Mouse (Mus musculus): ENCODE measurements around the gene Serpina16. TPM values are rescaled to one million over a fixed set of nuclear protein-coding genes. Genes with fewer than 3 reads are reported as not detected.
"Not testable (repeated sequence)": the region's sequence is repeated elsewhere in the genome, so short reads cannot be mapped to it uniquely, and the experiment has no call there.

Gene Serpina16
- polyA plus RNA-seq, 1 experiment from 2014 or later, result not detected

GRCm38 (mm10) chr12:103681739-103682138, 5.8 kb upstream of the Serpina16 start:
- Histone ChIP-seq H3K9ac (no peak overlapping the region), H3K36me3 (no peaks in the 10 kb centered on the region), H3K9me3 (no peaks in the 10 kb centered on the region), H3K4me2 (no peak overlapping the region), H3K27me3 (replicated peaks) (no peaks in the 10 kb centered on the region), H3K4me1 (no peaks in the 10 kb centered on the region), H3K27ac (replicated peaks) (no peak overlapping the region), H3K4me3 (no peak overlapping the region)
- WGBS, result 71% methylated on average over 2 of the region's 2 CpGs
- ATAC-seq (ENCODE audit: extremely low read depth, insufficient number of reproducible peaks, low FRiP score, low TSS enrichment), result no peak

GRCm38 (mm10) chr12:103681169-103681568, 5.2 kb upstream of the Serpina16 start:
- no peaks in the 10 kb centered on the region for H3K36me3 ChIP-seq
- ATAC-seq (ENCODE audit: extremely low read depth, insufficient number of reproducible peaks, low FRiP score, low TSS enrichment), result no peak
- H3K4me1 ChIP-seq, result peaks cover 5% of the 10 kb centered on the region
- no peaks in the 10 kb centered on the region for H3K9me3 ChIP-seq
- no peak overlapping the region for H3K4me3 ChIP-seq
- 80% methylated on average over 2 of the region's 2 CpGs for WGBS
- no peak overlapping the region for H3K4me2 ChIP-seq
- H3K9ac ChIP-seq, result no peak overlapping the region
- no peak overlapping the region for H3K27ac ChIP-seq (replicated peaks)
- no peaks in the 10 kb centered on the region for H3K27me3 ChIP-seq (replicated peaks)

DNA sequence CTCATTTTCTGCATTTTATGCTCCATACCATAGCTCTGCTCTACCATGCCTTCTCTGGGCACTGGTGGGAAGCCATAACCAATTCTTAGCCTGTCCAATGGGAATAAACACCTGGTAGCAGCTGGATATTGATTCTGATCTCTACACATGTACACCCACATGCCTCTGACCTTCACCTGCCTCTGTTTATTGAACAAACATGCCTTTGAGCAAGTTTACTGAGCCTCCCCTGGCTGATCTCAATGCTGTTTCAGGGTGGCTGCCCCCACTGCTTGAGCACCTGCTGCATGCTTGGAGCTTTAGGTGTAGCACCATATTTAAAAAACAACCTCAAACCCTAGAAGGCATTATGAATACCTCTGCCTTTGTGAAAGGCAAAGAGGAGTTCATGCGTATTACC, 3.9 kb upstream of the Serpina16 start:
- H3K27ac ChIP-seq (replicated peaks); H3K4me3 ChIP-seq; H3K36me3 ChIP-seq; ATAC-seq (ENCODE audit: extremely low read depth, insufficient number of reproducible peaks, low FRiP score, low TSS enrichment); H3K4me1 ChIP-seq; H3K27me3 ChIP-seq (replicated peaks); H3K9ac ChIP-seq; H3K9me3 ChIP-seq; H3K4me2 ChIP-seq: not testable (repeated sequence)
- 83% methylated on average over 1 of the region's 1 CpGs for WGBS

- H3K9ac ChIP-seq, result no peak overlapping the region
- no peaks in the 10 kb centered on the region for H3K36me3 ChIP-seq
- H3K9me3 ChIP-seq, result no peaks in the 10 kb centered on the region
- no peak overlapping the region for H3K27ac ChIP-seq (replicated peaks)
- H3K4me1 ChIP-seq, result peaks cover 20% of the 10 kb centered on the region
- H3K4me2 ChIP-seq, result no peak overlapping the region
- WGBS, result 64% methylated on average over 2 of the region's 2 CpGs
- ATAC-seq (ENCODE audit: extremely low read depth, insufficient number of reproducible peaks, low FRiP score, low TSS enrichment), result no peak
- no peaks in the 10 kb centered on the region for H3K27me3 ChIP-seq (replicated peaks)
- H3K4me3 ChIP-seq, result no peak overlapping the region
Measured at GRCm38 (mm10) chr12:103673179-103673578, 2.8 kb downstream of the Serpina16 start.

GRCm38 (mm10) chr12:103671483-103671882, 4.5 kb downstream of the Serpina16 start:
- H3K27ac ChIP-seq (replicated peaks), result no peak overlapping the region
- no peaks in the 10 kb centered on the region for H3K36me3 ChIP-seq
- no peaks in the 10 kb centered on the region for H3K27me3 ChIP-seq (replicated peaks)
- H3K4me3 ChIP-seq, result no peak overlapping the region
- 63% methylated on average over 3 of the region's 3 CpGs for WGBS
- no peaks in the 10 kb centered on the region for H3K9me3 ChIP-seq
- no peak overlapping the region for H3K4me2 ChIP-seq
- H3K9ac ChIP-seq, result no peak overlapping the region
- no peak for ATAC-seq (ENCODE audit: extremely low read depth, insufficient number of reproducible peaks, low FRiP score, low TSS enrichment)
- peaks cover 18% of the 10 kb centered on the region for H3K4me1 ChIP-seq

- Histone ChIP-seq H3K4me3 (no peak overlapping the region), H3K27ac (replicated peaks) (no peak overlapping the region), H3K9me3 (no peaks in the 10 kb centered on the region), H3K4me1 (peaks cover 12% of the 10 kb centered on the region), H3K27me3 (replicated peaks) (no peaks in the 10 kb centered on the region), H3K9ac (no peak overlapping the region), H3K4me2 (no peak overlapping the region), H3K36me3 (no peaks in the 10 kb centered on the region)
- ATAC-seq (ENCODE audit: extremely low read depth, insufficient number of reproducible peaks, low FRiP score, low TSS enrichment), result no peak
- WGBS, result 30% methylated on average over 2 of the region's 2 CpGs
Measured at GRCm38 (mm10) chr12:103670964-103671363, 5.0 kb downstream of the Serpina16 start.

DNA sequence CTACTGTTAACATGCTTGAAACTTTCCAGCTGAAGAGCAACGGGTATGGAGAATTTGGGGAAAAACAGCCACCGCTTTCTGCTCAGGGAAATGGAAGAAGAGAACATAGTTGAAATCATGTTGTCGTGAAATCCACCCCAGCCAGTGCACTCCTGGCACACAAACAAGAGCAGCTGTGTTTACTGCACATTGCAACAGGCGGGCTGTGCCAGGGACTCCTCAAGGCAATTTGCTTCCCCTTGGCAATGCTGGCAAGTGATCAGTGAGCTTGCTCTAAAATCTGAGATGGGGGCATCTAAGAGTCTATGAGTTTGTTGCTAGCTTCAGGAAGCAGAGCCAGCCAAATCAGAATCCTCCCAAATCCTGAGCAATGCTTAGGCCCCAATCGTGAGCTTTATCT, 5.6 kb downstream of the Serpina16 start:
- no peak for ATAC-seq (ENCODE audit: extremely low read depth, insufficient number of reproducible peaks, low FRiP score, low TSS enrichment)
- Histone ChIP-seq H3K36me3 (no peaks in the 10 kb centered on the region), H3K4me3 (no peak overlapping the region), H3K27ac (replicated peaks) (no peak overlapping the region), H3K27me3 (replicated peaks) (no peaks in the 10 kb centered on the region), H3K4me1 (peaks cover 11% of the 10 kb centered on the region), H3K9me3 (no peaks in the 10 kb centered on the region), H3K9ac (no peak overlapping the region), H3K4me2 (no peak overlapping the region)
- WGBS, result 76% methylated on average over 5 of the region's 5 CpGs

GRCm38 (mm10) chr12:103665286-103665685, 10.7 kb downstream of the Serpina16 start:
- Histone ChIP-seq H3K9me3 (no peaks in the 10 kb centered on the region), H3K27me3 (replicated peaks) (no peaks in the 10 kb centered on the region), H3K4me1 (no peaks in the 10 kb centered on the region), H3K27ac (replicated peaks) (no peak overlapping the region), H3K9ac (no peak overlapping the region), H3K4me2 (no peak overlapping the region), H3K4me3 (no peak overlapping the region), H3K36me3 (no peaks in the 10 kb centered on the region)
- WGBS, result 76% methylated on average over 3 of the region's 3 CpGs
- ATAC-seq (ENCODE audit: extremely low read depth, insufficient number of reproducible peaks, low FRiP score, low TSS enrichment), result no peak

GRCm38 (mm10) chr12:103662053-103662452, 13.9 kb downstream of the Serpina16 start:
- not testable (repeated sequence) for H3K4me3 ChIP-seq; H3K36me3 ChIP-seq; H3K27me3 ChIP-seq (replicated peaks); H3K27ac ChIP-seq (replicated peaks); H3K9me3 ChIP-seq; H3K4me1 ChIP-seq; H3K9ac ChIP-seq; H3K4me2 ChIP-seq; ATAC-seq (ENCODE audit: extremely low read depth, insufficient number of reproducible peaks, low FRiP score, low TSS enrichment)

DNA sequence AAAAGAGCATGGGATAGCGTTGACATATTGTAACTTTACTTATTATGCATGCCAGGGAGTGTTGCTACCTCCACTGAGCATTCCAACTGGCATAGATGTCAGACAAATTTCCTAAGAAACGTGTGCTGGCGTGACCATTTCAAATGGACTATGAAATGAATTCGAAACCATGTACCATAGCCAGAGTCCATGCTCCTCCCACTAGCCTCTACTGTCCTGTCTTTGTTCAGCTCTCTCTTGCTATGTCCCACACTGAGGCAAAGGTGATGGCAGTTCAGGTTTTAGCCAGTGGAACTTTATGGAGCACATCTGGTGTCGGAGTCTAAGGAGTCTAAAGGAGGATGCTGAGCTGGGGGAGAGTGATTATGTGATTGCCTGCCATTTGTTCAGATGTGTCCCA, 15.9 kb downstream of the Serpina16 start:
- no peak overlapping the region for H3K27ac ChIP-seq (replicated peaks)
- 72% methylated on average over 5 of the region's 5 CpGs for WGBS
- no peaks in the 10 kb centered on the region for H3K9me3 ChIP-seq
- no peak overlapping the region for H3K4me3 ChIP-seq
- H3K27me3 ChIP-seq (replicated peaks), result no peaks in the 10 kb centered on the region
- H3K9ac ChIP-seq, result no peak overlapping the region
- H3K4me1 ChIP-seq, result no peaks in the 10 kb centered on the region
- no peak for ATAC-seq (ENCODE audit: extremely low read depth, insufficient number of reproducible peaks, low FRiP score, low TSS enrichment)
- H3K36me3 ChIP-seq, result no peaks in the 10 kb centered on the region
- no peak overlapping the region for H3K4me2 ChIP-seq

DNA sequence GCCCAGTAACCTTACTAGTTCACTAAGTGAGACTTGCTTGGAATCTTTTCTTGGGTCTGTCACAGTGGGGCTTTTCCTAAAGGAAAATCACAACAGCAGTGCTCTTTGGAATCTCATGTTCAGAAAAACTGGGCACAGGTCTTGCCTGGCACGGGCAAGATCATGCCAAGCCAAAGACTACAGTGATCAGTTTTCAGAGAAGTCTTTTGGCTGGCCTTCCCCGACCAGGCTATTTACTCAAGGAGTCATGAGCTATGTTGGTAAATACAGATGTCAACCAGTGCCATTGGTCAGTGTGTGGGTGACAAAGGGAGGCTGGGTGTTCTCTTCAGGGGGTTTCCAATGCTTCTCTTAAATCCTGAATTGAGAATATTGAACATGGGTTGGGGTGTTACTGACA, 16.8 kb downstream of the Serpina16 start:
- no peak overlapping the region for H3K4me2 ChIP-seq
- H3K9ac ChIP-seq, result no peak overlapping the region
- no peak overlapping the region for H3K4me3 ChIP-seq
- WGBS, result 65% methylated on average over 2 of the region's 2 CpGs
- ATAC-seq (ENCODE audit: extremely low read depth, insufficient number of reproducible peaks, low FRiP score, low TSS enrichment), result no peak
- no peaks in the 10 kb centered on the region for H3K9me3 ChIP-seq
- H3K27ac ChIP-seq (replicated peaks), result no peak overlapping the region
- H3K4me1 ChIP-seq, result no peaks in the 10 kb centered on the region
- H3K36me3 ChIP-seq, result no peaks in the 10 kb centered on the region
- no peaks in the 10 kb centered on the region for H3K27me3 ChIP-seq (replicated peaks)

DNA sequence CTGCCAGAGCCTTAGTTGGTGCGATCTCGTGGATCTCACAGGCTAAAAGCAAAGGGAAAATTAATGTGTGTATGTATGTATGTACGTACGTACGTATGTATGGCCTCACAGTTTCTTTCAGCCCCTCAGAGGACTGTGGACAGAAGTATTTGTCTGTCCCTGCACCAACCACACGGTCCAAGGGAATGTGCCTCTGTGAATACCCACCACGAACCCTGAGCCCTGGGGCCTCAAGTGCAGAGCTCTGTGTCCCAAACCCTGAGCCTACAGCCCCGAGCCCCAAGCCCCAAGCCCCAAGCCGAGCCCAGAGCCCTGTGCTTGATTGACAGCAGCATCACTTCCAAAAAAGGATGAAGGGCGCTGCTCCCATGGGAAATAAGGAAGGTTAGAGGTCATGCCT, 17.9 kb downstream of the Serpina16 start:
- Histone ChIP-seq H3K4me1 (no peaks in the 10 kb centered on the region), H3K27me3 (replicated peaks) (no peaks in the 10 kb centered on the region), H3K9ac (no peak overlapping the region), H3K27ac (replicated peaks) (no peak overlapping the region), H3K4me3 (no peak overlapping the region), H3K4me2 (no peak overlapping the region), H3K36me3 (no peaks in the 10 kb centered on the region), H3K9me3 (no peaks in the 10 kb centered on the region)
- no peak for ATAC-seq (ENCODE audit: extremely low read depth, insufficient number of reproducible peaks, low FRiP score, low TSS enrichment)
- WGBS, result 77% methylated on average over 10 of the region's 10 CpGs
